Mouse (Mus musculus): ENCODE results near the gene Lrp1.
"Not testable (repeated sequence)": the region's sequence is repeated elsewhere in the genome, so short reads cannot be mapped to it uniquely, and the experiment has no call there.

Lrp1 gene

DNA sequence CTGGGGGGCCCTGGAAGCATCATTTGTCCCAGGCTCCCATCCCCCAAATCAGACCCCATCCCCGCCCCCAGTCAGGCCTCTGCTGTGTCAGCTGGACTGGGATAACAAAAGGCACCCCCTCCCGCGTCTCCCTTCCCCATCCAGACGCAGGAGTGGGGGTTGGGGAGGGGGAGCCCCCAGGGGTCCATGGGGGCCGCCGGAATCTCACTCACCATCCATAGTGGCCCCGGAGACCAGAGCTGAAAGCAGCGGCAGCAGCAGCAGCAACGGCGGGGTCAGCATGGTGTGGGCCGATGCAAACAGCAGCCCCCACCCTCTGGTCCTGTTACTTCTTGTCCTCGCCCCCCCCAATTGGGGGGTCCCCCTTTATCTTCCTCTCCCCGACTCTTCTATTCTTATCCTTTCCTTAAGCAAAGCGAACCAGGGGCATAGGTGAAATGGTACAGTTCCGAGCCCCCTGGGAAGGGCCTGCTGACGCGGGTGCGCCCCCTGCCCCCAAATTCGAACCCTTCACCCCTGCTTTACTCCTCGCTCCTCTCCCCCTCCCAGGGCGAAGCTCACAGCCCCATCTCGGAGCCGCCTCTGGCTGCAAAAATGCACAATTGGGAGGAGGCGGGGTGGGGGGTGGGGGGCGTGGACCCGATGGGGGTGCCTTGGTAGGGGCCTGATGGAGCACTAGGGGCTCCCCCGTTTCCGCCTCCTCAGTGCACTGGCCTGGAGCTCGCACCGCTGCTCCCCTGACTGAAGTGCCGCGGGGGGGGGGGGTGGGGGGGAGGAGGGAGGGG lies at the start of gene Lrp1:
TSS of gene Lrp1 (minus strand) at position 743 of the 785 bp plus-strand sequence.
- no peak for DNase-seq (ENCODE audit: low spot score)

DNA sequence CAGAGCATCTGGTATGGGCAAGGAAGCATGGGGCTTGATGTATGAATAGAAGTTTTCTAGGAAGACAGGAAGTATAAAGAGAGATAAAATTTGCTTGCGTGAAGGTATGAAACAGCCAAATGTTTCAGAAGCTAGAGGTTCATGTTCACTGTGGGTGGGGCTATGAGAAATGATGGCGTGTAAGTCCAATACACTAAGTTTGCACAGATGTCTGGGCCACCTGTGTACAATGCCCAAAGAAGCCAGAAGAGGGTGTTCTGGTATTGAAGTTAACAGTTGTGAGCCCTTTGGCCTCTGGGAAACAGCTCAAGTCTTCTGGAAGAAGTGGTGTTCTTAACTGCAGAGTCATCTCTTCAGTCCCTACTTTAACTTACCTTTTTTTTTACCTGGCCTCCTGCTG lies 49.2 kb upstream of the Lrp1 start:
- DNase-seq (ENCODE audit: low spot score) = peak; percentile 2

DNA sequence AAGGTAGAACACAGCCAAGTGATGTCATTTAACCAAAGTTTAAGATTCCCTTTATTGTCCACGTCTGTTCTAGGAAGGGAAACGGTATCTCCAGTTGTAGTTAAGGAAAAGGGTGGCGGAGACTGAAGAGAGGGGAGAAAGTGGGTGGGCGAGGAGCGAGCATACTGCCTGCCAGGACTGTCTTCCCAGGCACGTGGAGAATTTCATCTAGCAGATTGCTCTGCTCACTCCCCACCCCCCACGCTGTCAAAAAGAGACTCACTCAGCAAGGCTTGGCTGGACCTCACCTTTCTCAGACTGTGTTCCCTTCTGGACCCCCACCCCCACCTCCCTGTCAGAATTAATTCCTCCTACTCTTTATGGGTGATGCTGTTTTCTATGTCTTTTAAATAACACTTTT lies 48.2 kb upstream of the Lrp1 start:
- peak; percentile 49 for DNase-seq (ENCODE audit: low spot score)

DNA sequence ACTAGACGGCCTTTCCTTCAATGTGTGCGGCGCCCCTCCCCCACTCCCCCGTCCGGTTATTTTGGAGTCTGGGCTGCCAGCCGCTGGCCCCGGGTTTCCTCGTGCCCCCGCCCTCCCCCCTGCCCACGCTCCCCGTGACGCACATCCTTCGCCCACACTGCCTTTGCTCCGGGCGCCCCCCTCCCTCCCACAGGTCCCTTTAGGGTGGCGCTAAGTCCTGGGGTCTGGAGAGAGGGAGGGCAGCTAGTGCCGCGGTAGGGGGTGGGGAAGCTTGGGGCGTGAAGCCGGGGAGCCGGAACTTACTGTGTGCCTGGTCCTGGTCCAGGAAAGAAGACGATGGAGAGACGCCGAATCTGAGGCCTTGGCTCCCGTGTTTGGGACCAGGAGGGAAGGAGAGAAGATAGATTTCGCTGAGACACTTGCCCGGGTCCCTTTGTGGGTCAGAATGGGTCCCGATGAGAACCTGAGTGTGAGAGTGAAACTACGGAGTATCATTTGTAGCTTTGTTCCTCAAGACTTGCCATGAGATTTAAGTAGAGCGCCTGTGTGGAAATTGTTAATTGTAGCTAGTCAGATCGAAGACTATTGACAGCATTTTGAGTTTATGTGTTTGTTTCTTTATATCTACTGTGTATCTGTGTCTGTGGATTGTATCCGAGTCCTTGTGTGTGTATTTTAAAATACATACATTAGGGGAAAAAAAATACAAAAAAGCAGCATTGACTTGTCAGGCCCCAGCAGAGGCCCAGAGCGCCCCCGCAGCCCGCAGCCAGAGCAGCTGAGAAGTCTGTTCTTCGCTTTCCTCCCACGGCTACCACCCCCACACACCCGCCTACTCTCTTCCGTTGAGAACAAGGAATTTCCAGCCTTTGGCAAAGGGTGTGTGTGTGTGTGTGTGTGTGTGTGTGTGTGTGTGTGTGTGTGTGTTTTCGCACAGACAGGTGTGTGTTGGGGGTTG lies 47.4 kb upstream of the Lrp1 start, which contains the start of gene Nab2:
TSS of gene Nab2 (minus strand) at position 476 of the 958 bp plus-strand sequence.
- peak; percentile 85 for DNase-seq (ENCODE audit: low spot score)

DNA sequence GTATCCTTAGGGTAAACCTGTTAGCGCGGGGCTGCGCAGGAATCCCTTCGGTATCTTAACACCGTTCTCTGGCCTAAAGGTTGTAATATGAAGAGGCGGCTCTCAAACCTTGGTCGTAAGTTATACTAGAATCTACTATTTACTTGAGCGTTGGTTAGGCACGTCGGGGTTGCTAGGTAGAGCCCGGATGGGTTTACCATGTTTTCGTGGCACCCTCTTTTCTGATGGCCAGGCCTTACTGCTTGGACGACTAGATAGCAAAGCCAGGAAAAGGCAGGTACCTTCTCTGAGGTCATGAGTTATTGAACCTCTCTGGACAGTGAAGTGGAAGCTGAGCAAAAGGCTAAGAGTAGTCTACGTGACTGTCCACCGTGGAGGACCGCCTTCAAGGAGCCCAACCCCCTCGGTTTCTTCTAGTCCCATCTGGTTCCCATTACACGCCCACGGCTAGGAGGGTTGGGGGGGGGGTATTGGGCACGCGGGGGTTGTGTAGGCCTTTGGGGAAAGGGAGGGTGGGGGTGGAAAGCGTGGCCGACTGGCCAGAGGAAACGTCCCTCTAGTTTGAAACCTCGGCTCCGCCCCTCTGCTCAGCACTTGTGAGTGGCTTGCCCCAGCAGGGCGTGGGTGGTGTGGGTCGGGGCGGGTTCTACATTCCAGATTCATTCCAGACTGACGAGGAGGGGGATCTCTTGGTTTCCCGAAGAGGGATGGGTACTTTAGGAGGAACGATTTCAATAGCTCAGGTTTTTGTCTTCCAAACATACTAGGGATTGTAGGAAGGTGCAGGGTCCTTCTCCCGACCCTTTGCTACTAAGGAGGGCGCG lies 46.5 kb upstream of the Lrp1 start:
- peak; percentile 89 for DNase-seq (ENCODE audit: low spot score)

DNA sequence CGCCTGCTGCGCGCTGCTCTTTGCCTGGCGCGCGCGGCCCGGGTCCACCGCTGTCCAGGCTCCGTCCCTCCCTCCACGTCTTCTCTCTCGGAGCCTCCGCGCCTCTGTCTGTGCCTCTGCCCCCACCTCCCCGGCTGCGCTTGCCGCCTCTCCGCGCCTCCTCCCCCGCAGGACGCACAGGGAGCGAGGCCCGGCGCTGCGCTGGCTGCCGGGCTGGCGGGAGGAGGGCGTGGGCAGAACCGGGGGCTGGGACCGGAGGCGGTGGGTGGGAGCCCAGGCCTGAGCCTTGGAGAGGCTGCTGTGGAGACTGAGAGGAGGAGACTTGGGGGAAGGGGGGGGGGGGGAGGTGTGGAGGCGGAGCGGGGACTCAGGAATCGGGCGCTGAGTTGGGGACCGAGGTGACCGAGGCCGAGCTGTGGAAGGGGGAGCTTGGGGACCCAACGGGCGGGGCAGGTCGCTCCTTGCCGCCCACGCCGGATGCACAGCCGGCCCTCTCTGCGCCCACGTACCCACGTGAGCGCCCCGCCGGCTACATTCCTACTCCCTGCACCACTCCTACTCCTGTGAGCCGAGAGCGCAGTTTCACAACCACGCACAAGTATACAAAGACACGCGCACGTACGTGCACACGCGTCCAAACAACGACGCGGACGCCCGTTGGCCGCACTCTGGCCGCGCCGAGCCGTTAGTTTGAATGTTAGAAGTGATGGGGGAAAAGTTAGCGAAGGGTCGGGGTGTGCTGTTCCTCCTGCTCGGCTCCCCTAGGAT lies 45.7 kb upstream of the Lrp1 start, which contains the start of gene Nemp1:
TSS of gene Nemp1 (plus strand) at position 401 of the 768 bp plus-strand sequence.
- DNase-seq (ENCODE audit: low spot score) = peak; percentile 89

DNA sequence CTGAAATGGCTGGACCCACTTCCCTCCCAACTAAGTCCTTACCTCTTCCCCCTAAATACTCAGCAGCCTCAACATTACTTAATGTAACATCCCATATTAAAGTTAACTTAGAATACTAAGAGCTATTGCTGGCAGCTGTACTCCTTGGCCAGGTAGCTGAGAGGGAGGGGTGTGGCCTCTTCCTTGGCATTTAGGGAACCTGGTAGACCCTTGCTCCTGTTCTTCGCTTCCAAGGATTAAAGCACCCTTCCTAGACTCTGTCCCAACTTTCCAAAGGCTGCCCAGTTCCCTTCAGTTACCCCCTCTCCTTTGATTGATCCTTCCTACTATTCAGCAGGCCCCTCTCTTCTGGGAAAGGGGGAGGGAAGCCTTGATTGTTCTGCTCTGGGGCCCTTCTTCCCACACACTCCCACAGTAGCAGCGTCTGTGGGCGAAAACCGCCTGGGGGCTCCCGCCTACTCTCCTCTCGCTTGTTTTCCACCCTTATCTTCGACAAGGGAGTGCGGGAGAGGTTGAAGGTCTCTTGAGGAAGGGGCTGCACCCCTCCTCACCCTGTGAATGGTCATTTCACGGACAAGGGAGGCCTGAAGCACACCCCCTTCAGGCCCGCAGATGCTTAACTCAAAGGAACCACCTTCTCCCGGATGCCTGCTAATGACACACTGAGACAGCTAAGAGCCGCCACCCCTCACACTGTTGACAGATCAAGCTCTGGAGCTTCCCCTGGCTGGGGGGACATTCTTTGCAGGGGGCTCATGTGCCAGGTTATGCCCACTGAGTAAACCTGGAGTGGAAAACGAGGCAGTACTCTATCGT lies 44.6 kb upstream of the Lrp1 start:
- no peak for DNase-seq (ENCODE audit: low spot score)

DNA sequence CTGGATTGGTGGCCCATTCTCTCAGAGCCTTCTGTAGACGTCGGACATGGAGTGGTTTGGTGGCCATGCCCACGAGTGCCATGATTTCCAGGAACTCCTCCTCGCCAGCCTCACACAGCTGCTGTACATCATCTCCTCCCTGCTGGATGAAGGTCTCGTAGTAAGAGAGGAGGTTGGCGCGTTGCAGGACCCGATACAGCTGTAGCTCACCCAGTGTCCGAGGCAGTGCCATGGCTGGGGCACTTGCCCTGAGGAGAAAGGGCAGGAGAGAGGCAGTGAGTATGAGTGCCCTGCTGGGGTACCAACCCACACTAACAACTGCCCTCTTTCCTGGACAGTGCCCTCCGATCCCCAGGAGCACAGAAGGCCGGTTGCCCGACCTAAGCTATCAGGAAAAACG lies 43.9 kb upstream of the Lrp1 start:
- DNase-seq (ENCODE audit: low spot score) = no peak

DNA sequence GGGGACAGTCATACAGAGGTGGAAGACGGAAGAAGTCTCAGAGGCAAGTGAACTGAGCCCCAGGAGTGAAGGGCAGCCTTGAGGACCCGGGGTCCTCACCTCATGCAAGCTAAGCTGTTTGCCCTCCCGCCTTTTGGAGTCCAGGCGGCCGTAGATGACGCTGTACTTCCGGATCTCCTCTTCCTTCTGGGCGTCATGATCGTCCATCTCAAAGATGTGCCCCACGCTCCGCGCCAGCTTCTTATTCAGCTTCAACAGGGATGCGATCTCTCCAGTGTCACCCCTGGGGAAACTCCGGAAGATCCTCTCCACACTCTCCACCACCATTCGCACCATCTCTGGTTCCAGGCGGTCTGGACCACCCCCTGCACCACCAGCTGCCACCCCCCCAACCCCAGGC lies 43.2 kb upstream of the Lrp1 start:
- no peak for DNase-seq (ENCODE audit: low spot score)

DNA sequence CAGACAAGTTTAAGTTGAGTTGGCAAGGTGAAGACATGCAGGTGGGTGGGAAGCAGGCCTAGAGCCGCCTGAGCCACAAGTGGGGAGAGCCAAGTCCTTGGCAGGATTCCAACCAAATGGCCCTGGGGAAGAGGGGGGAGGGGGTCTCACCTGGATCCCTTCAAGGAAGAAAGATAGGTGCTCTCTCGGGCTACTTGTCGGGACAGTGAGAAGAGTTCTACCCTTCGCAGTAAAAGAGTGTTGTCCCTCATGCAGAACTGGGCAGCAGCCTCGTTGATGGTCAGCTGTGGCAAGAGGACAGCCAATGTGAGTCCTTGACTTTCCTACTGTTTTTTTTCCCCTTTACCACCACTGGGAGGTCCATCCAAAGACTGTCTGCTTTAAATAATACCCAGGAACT lies 42.6 kb upstream of the Lrp1 start:
- DNase-seq (ENCODE audit: low spot score) = no peak

DNA sequence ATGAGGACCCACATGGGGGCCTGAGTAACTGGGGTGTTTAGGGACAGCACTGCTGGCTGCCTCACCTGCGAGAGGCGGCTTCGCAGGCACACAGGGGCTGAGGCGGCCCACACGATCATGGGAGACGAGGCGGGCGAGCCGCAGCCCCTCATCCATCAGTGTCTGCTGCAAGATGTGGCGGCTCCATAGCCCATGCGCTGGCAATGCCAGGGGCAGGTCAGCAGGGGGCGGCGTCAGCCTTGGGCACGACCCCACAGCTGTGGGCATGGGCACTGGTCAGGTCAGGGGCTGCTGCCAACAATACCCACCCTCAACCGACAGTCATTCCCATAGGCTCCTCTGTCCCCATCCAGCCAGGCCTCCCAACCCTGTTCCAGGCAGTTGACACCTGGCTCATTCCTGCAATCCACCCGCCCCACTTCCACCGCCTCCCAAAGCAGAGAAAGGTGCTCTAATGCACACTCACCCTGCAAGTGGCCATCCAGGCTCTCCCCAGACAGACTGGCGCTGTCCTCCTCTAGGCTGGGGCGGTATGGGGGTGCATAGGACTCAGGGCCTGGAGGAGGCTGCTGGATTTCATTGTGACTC lies 41.8 kb upstream of the Lrp1 start:
- no peak for DNase-seq (ENCODE audit: low spot score)

DNA sequence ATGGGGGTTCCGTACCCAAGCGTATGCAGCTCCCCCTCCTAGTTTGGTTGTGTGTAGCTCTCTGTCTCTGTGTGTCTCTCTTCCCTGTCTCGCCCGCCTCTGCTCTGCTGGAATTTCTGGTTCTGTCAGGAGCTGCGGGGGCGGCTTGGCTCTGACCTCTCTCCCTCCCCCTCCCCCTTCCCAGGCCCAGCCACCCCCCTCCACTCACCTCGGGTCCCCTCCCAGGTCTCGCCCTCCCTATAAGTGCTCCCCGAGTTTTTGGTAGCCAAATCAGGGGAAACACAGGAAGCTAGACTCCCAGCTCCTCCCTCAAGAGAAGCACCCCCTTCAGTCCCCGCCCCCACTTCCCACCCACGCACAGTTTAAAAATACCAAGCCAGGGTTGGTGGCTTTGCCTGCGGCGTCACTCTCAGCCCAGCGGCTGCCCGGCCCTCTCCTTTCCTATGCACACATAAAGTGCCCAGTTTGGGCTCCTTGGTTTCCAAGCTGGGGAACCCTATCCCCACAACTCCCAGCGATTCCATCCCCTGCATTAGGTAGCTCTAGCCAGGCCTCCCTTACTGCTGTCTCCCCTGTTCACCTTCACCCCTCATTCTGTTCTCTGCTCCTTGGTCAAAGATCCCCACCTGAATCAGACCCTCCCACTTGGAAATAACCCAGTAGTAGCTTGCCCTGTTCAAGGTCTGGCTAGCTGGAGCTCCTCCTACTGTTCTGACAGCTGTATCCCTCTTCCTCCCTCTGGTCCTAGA lies 41.1 kb upstream of the Lrp1 start:
- no peak for DNase-seq (ENCODE audit: low spot score)

DNA sequence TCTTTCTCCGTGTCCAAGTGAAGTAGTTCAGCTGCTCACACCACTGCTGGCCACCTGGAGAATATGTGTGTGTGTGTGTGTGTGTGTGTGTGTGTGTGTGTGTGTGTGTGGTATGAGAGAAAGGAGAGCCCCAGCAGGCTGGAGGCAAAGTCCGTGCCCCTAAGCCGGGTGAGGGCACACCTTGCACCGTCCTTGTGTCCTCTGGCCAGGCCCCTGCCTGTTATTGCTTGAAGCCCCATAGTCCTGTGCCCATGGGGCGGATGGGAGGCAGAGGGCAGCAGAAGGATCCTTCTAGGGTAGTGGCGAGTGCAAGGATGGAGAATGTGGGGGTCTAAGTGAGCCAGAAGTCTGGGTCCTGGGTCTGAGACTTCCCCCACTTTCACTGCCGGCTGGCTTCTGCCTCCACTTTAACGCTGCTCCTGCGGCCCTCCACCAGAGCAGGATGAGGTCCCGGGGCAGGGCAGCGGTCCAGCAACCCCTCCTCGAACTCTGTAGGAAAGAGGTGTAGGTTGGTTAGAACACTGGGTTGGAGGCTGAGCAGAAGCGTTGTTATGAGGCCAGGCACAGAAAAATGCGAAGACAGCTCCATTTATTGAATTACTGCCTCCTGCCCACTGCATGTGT lies 40.5 kb upstream of the Lrp1 start:
- DNase-seq (ENCODE audit: low spot score) = no peak

DNA sequence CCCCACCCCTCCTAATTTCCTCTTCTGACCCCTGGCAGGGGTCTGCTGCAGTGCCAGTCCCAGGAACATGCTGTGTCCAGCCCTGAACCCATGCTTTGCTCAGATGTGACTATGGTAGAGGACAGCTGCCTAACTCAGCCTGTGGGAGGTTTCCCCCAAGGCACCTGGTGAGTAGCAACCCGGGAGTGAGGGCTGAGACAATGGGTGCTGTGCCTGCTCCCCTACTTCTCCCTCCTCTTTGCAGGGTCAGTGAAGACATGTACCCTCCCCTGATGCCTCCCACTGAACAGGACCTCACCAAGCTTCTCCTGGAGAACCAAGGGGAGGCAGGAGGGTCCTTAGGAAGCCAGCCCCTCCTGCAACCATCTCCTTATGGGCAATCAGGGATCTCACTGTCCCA lies 38.6 kb upstream of the Lrp1 start:
- DNase-seq (ENCODE audit: low spot score) = no peak

DNA sequence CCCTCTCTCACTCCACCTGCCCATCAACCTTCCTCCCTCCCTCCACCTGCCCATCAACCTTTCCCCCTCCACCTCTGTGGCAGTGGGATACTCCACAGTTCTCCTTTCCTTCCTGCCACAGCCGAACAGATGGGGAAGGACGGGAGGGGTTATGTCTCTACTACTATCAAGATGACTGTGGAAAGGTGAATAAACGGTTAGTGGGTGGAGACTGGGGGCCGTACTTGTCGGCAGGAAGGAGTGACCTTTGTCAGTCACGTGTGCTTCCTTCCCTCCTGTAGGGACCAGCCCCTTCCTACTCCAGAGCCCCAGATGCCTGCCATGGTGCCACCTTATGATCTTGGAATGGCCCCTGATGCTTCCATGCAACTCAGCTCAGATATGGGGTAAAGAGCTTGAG lies 37.1 kb upstream of the Lrp1 start:
- DNase-seq (ENCODE audit: low spot score) = no peak

DNA sequence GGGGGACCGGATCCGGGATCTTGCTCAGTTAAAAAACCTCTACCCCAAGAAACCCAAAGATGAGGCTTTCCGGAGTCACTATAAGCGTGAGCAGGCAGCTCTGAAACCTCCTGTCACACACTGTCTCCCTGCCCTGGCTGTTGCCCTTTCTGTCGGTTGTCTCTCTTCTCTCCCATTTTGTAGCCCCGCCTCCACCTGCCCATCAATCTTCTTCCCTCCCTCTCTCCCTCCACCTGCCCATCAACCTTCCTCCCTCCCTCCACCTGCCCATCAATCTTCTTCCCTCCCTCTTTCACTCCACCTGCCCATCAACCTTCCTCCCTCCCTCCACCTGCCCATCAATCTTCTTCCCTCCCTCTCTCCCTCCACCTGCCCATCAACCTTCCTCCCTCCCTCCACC lies 36.7 kb upstream of the Lrp1 start:
- DNase-seq (ENCODE audit: low spot score) = not testable (repeated sequence)

DNA sequence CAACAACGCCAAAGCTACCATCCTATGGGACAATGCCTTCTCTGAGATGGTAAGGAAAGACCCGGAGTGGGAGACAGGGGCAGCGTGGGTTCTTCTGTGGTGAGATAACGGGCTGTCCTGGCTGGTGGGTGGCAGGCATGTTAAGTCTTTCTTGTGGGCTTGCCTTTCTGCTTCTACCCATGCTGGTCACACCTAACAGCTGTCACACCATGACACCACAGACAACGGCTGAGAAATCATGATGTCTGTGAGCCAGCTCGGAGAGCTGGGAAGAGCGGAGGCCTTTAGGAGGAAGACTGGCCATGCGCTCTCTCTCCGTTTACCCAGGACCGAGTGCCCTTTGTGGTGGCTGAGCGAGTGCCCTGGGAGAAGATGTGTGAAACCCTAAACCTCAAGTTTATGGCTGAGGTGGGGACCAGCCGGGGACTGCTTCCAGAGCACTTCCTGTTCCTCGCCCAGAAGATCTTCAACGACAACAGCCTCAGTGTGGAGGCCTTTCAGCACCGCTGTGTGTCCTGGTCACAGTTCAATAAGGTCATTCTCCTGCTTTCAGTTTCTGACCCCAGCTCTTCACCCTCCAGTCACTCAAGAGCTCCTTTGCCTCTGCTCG lies 34.1 kb upstream of the Lrp1 start:
- no peak for DNase-seq (ENCODE audit: low spot score)

DNA sequence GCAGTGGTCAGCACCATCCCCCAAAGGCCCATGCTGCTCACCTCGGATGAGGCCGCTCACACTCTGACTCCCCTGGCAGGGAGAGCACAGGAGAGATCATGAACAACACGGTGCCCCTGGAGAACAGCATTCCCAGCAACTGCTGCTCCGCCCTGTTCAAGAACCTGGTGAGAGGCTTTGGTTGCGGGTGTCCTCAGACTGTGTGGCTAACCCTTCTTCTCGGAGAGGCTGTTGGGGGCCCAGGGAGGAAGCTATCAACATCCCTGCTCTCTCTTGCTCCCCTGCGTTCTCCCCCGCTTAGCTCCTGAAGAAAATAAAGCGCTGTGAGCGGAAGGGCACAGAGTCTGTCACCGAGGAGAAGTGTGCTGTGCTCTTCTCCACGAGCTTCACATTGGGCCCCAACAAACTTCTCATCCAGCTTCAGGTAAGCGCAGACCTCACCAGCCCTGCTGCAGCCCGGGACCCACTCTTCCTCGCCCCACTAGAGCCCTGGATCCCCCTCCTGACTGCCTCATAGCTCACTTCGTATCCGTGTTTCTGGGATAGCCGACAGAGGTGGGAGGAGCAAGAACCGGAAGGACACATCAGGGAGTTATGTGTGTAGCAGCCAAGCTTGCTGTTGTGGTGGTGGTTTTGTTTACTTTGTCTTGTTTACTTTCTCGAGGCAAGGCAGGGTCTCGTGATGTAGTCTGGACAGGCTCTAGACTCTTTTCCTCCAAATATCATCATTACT lies 32.1 kb upstream of the Lrp1 start:
- no peak for DNase-seq (ENCODE audit: low spot score)
